Mouse (Mus musculus): ENCODE measurements around the gene Slc25a25. TPM values are rescaled to one million over a fixed set of nuclear protein-coding genes. Genes with fewer than 3 reads are reported as not detected.

Slc25a25 gene
- polyA plus RNA-seq, 1 experiment from 2014 or later, result 55.0 TPM

DNA sequence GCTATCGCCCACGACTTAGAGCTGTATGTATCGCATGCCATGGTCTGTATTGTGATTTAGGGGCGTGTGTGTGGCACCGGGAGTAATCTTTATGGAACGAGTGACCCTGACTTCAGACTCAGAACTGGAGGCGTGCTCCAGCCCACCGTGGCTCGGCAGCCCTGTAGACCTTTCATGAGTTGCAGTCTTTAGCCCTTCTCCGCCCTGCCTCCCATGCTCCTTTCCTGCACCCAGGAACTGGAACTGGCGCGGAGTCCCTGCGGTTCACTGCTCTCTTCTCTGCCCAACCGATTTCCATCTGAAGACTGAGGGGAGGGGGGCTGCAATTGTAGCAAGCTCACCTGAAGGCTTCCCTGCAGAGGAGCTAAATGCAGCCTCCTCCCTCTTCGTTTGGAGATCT lies 54.5 kb downstream of the Slc25a25 start:
- Histone ChIP-seq H3K27me3 (replicated peaks; ENCODE audit: control insufficient read depth, insufficient read depth, low read length) (no peaks in the 10 kb centered on the region), H3K4me1 (ENCODE audit: control insufficient read depth, insufficient read depth, low read depth, low read length) (peaks cover 17% of the 10 kb centered on the region), H3K9me3 (ENCODE audit: control insufficient read depth, low read length) (no peaks in the 10 kb centered on the region), H3K9ac (ENCODE audit: low read depth, low read length) (peak overlapping the region; percentile 94), H3K27ac (ENCODE audit: low read depth, low read length) (peak overlapping the region; percentile 91), H3K4me2 (ENCODE audit: low read length) (peak overlapping the region; percentile 93), H3K4me3 (ENCODE audit: low read length) (peak overlapping the region; percentile 85), H3K36me3 (ENCODE audit: control insufficient read depth, insufficient read depth, low read length) (peaks cover 5% of the 10 kb centered on the region; the same call in 1 of the 2 replicates)
- no peak for ATAC-seq
- WGBS, result 2% methylated on average over 15 of the region's 15 CpGs

DNA sequence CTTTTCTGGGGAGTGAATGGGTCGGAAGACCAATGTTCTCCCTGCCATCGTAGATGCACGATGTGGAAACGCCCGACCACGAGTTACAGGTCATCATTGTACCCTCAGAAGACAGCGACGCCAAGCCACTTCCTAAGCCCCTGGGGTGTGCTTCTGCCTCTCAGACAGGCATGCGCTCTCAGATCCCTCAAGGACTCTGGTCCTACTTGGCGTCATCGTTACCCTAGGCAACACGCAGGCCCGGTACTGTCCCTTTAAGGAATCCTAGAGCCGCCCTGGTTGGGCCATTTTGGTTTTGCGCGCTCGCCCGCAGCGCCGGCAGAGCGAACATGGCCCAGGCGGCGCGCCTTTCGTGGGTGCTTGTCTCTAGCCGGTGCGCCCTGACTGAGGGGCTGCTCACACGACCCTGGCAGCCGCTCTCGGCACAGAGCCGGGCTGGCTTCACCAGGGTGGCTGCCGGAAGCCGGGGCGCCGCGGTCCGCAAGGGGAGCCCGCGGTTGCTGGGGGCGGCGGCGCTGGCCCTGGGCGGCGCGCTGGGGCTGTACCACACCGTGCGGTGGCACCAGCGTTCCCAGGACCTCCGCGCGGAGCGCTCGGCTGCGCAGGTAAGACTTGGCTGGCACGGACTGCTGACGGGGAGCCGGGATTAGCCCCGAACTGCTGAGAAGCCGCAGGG lies 55.2 kb downstream of the Slc25a25 start:
- peak; percentile 97 for ATAC-seq
- H3K27me3 ChIP-seq (replicated peaks; ENCODE audit: control insufficient read depth, insufficient read depth, low read length), result no peaks in the 10 kb centered on the region
- H3K4me1 ChIP-seq (ENCODE audit: control insufficient read depth, insufficient read depth, low read depth, low read length), result peaks cover 17% of the 10 kb centered on the region
- peak overlapping the region; percentile 85 for H3K4me3 ChIP-seq (ENCODE audit: low read length)
- peaks cover 5% of the 10 kb centered on the region; the same call in 1 of the 2 replicates for H3K36me3 ChIP-seq (ENCODE audit: control insufficient read depth, insufficient read depth, low read length)
- H3K27ac ChIP-seq (ENCODE audit: low read depth, low read length), result peak overlapping the region; percentile 91
- peak overlapping the region; percentile 93 for H3K4me2 ChIP-seq (ENCODE audit: low read length)
- WGBS, result 0% methylated on average over 54 of the region's 59 CpGs
- H3K9ac ChIP-seq (ENCODE audit: low read depth, low read length), result peak overlapping the region; percentile 94
- H3K9me3 ChIP-seq (ENCODE audit: control insufficient read depth, low read length), result no peaks in the 10 kb centered on the region

DNA sequence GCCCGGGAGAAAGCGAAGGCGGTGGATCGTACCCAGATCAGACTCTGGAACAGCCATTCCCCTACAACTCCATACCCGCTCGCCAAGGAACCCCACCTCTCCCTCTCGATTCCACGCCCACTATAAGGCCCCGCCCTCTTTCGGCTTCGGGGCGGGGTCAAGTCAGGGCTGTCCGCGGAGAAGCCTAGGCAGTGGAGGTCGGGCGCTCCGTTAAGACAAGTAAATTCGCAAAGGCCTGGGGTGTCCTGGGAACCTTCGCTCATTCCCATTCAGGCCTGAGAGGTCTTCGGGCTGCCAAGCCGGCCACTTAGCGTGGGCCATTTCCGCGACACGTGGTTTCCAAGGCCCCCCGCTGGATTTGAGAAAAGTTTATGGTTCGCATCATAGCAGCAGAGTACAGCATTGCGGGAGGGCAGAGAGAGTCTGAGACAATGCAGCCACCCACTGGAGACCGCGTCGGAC lies 55.7 kb downstream of the Slc25a25 start, which contains the start of gene Ptges2:
Gene Ptges2 (plus strand): TSS at position 413 of the 462 bp plus-strand sequence.
- peak within 1 kb of the TSS; percentile 94 for H3K9ac ChIP-seq (ENCODE audit: low read depth, low read length)
- H3K36me3 ChIP-seq (ENCODE audit: control insufficient read depth, insufficient read depth, low read length), result 0 out of 2 replicates have a peak, but pooled peaks cover 3% of the 10 kb centered on the region
- H3K27me3 ChIP-seq (replicated peaks; ENCODE audit: control insufficient read depth, insufficient read depth, low read length), result no peaks in the 10 kb centered on the region
- no peaks in the 10 kb centered on the region for H3K9me3 ChIP-seq (ENCODE audit: control insufficient read depth, low read length)
- peaks cover 17% of the 10 kb centered on the region for H3K4me1 ChIP-seq (ENCODE audit: control insufficient read depth, insufficient read depth, low read depth, low read length)
- H3K4me3 ChIP-seq (ENCODE audit: low read length), result peak within 1 kb of the TSS; percentile 85
- peak; percentile 94 for ATAC-seq
- peak within 1 kb of the TSS; percentile 91 for H3K27ac ChIP-seq (ENCODE audit: low read depth, low read length)
- peak within 1 kb of the TSS; percentile 93 for H3K4me2 ChIP-seq (ENCODE audit: low read length)
- WGBS, result under 1% methylated on average over 31 of the region's 31 CpGs

DNA sequence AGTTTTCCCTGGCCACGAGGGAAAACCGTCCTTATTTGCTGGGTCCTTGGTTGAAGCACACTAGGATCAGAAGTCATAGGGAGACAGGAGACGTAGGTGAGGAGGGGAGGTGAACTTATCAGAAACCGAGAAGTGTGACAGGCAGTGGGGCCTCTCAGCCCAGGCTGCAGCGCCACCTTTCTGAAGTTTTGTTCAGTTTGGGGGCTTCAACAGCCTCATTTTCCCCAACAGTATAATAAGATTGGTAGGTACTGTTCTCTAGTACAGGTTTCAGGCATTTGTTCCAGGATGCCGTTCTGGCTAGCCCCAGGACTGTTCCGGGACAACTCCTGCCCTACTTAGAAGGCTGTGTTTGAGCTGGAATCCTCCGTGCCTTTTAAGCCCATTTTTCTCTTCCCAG lies 56.3 kb downstream of the Slc25a25 start:
- Histone ChIP-seq H3K4me1 (ENCODE audit: control insufficient read depth, insufficient read depth, low read depth, low read length) (peaks cover 17% of the 10 kb centered on the region), H3K9me3 (ENCODE audit: control insufficient read depth, low read length) (no peaks in the 10 kb centered on the region), H3K4me2 (ENCODE audit: low read length) (peak overlapping the region; percentile 93), H3K9ac (ENCODE audit: low read depth, low read length) (peak overlapping the region; percentile 94), H3K36me3 (ENCODE audit: control insufficient read depth, insufficient read depth, low read length) (no peaks in the 10 kb centered on the region), H3K27ac (ENCODE audit: low read depth, low read length) (peak overlapping the region; percentile 91), H3K27me3 (replicated peaks; ENCODE audit: control insufficient read depth, insufficient read depth, low read length) (no peaks in the 10 kb centered on the region), H3K4me3 (ENCODE audit: low read length) (peak overlapping the region; percentile 85)
- WGBS, result 4% methylated on average over 8 of the region's 8 CpGs
- ATAC-seq, result no peak

DNA sequence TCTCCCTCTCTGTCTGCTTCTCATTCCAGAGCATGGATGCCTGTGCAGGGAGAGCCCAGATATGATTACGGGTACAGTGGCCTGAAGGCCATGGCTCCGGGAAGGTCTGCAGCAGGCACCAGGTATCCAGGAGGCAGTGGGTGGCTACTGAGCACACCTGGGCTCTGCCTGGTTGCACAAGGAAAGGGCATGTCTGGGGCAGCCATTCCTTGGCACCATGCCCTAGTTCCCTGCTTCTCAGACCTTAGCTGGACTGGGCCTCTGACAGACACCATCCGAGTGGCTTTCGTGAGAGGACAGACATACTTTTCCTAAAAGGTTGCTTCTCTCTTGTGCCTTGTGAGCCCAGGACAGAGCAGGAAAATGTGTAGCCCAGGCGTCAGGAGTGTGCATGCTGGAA lies 59.2 kb downstream of the Slc25a25 start:
- H3K27ac ChIP-seq (ENCODE audit: low read depth, low read length), result no peak overlapping the region
- H3K9ac ChIP-seq (ENCODE audit: low read depth, low read length), result no peak overlapping the region
- no peak overlapping the region for H3K4me3 ChIP-seq (ENCODE audit: low read length)
- WGBS, result 81% methylated on average over 5 of the region's 5 CpGs
- H3K9me3 ChIP-seq (ENCODE audit: control insufficient read depth, low read length), result no peaks in the 10 kb centered on the region
- H3K4me1 ChIP-seq (ENCODE audit: control insufficient read depth, insufficient read depth, low read depth, low read length), result peaks cover 7% of the 10 kb centered on the region
- H3K27me3 ChIP-seq (replicated peaks; ENCODE audit: control insufficient read depth, insufficient read depth, low read length), result no peaks in the 10 kb centered on the region
- ATAC-seq, result no peak
- no peaks in the 10 kb centered on the region for H3K36me3 ChIP-seq (ENCODE audit: control insufficient read depth, insufficient read depth, low read length)
- no peak overlapping the region for H3K4me2 ChIP-seq (ENCODE audit: low read length)

DNA sequence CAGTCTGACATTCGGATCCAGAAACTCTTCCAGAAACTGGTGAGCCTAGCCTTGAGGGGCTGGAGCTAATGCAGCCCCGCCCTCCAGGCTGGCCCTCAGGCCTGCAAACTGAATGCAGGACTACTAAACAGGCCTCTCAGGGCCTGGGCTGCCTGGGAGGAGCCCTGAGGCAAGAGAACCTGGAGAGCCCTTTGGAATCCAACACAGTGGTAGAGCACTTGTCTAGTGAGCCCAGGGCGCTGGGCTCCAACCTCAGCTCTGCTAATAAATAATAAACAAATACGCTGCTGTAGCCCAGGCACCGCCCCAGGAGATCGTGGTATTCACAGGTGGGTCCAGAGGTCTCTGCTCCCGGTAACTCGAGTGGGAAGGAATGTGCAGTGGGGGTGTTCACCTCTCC lies 60.4 kb downstream of the Slc25a25 start:
- no peak overlapping the region for H3K4me3 ChIP-seq (ENCODE audit: low read length)
- H3K27ac ChIP-seq (ENCODE audit: low read depth, low read length), result no peak overlapping the region
- no peak for ATAC-seq
- H3K27me3 ChIP-seq (replicated peaks; ENCODE audit: control insufficient read depth, insufficient read depth, low read length), result no peaks in the 10 kb centered on the region
- no peaks in the 10 kb centered on the region for H3K9me3 ChIP-seq (ENCODE audit: control insufficient read depth, low read length)
- H3K4me2 ChIP-seq (ENCODE audit: low read length), result no peak overlapping the region
- peaks cover 3% of the 10 kb centered on the region; the same call in 1 of the 2 replicates for H3K4me1 ChIP-seq (ENCODE audit: control insufficient read depth, insufficient read depth, low read depth, low read length)
- no peak overlapping the region for H3K9ac ChIP-seq (ENCODE audit: low read depth, low read length)
- H3K36me3 ChIP-seq (ENCODE audit: control insufficient read depth, insufficient read depth, low read length), result no peaks in the 10 kb centered on the region
- 74% methylated on average over 8 of the region's 8 CpGs for WGBS

DNA sequence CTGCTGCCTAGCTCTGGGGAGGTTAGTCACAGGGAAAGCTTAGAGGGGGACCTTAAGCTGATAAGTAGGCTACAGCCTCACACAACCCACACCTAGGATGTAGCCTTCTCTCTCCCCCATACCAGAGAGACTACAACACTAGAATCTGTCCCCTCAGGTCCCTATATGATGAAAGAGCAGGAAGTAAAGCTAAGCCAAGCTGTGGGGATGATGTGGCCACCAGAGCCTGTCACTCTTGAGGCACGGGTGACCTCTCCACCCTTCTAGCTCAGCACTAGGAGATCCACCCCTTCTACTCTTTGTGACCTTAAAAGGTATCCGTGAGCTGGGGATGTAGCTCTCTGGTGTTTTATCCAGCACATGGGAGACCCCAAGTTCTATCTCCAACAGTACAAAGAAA lies 62.1 kb downstream of the Slc25a25 start:
- Histone ChIP-seq H3K27me3 (replicated peaks; ENCODE audit: control insufficient read depth, insufficient read depth, low read length) (no peaks in the 10 kb centered on the region), H3K9me3 (ENCODE audit: control insufficient read depth, low read length) (no peaks in the 10 kb centered on the region), H3K36me3 (ENCODE audit: control insufficient read depth, insufficient read depth, low read length) (no peaks in the 10 kb centered on the region), H3K27ac (ENCODE audit: low read depth, low read length) (no peak overlapping the region), H3K4me1 (ENCODE audit: control insufficient read depth, insufficient read depth, low read depth, low read length) (no peaks in the 10 kb centered on the region), H3K4me2 (ENCODE audit: low read length) (no peak overlapping the region), H3K4me3 (ENCODE audit: low read length) (no peak overlapping the region), H3K9ac (ENCODE audit: low read depth, low read length) (no peak overlapping the region)
- 77% methylated on average over 2 of the region's 2 CpGs for WGBS
- no peak for ATAC-seq

DNA sequence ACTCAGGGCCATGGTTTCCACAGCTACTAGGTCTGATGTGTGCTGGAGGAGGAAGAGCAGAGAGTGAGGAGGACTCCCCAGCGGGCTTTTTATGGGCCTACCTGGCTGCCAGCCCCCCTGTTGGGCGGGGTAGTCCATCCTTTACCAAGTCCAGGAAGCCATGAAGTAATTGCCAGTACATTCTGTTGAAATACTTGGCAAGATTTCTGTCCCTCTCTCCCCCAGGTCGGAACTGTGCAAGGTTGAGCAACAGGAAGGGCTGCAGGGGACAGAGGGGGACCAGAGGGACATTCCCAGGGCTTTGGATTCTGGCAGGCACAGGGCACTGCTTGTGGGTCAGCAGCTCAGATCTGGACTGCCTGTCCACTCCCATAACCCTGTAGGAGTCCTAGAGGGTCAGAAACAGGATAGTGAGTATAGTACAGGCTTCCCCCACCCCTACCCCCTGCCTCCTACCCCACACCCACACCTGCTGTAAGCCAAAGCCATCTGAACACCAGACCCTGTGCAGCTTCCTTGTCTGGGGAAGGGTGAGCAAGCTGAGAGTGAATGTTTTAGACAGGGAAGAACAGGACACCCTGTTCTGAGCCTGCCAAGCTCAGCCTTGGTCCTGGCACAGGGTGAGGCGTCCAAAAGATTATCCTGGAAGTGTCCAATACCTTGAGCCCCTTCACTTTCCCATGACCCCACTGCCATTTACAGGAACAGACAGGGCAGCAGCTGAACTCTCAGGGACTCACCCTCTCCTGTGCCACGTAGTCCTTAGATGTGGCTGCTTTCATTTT lies 63.3 kb downstream of the Slc25a25 start, which contains the start of gene Lcn2:
Gene Lcn2 (minus strand): TSS at position 547 of the 785 bp plus-strand sequence.
- Histone ChIP-seq H3K4me3 (ENCODE audit: low read length) (no peak within 1 kb of the TSS), H3K9ac (ENCODE audit: low read depth, low read length) (no peak within 1 kb of the TSS), H3K27me3 (replicated peaks; ENCODE audit: control insufficient read depth, insufficient read depth, low read length) (no peaks in the 10 kb centered on the region), H3K9me3 (ENCODE audit: control insufficient read depth, low read length) (no peaks in the 10 kb centered on the region), H3K36me3 (ENCODE audit: control insufficient read depth, insufficient read depth, low read length) (no peaks in the 10 kb centered on the region), H3K4me2 (ENCODE audit: low read length) (no peak within 1 kb of the TSS), H3K4me1 (ENCODE audit: control insufficient read depth, insufficient read depth, low read depth, low read length) (no peaks in the 10 kb centered on the region), H3K27ac (ENCODE audit: low read depth, low read length) (no peak within 1 kb of the TSS)
- WGBS, result 69% methylated on average over 5 of the region's 5 CpGs
- ATAC-seq, result no peak

DNA sequence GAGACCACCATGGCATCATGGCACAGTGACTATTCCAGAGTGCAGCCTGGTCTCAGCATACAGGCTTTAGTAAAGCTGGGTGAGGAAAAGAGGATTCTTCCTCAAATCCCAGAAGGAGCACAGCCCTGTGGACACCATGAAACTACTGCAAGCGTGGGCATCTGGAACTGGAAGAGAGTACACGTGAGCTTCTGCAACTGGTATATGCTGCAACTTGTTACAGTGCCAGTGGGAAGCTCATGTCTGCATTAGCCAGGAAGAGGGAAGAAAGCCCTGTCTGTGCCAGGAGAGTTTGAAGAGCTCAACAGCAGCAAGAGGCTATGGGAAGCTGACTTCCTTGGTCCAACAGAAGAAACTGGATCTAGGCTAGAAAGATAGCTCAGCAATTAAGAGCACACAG lies 68.6 kb downstream of the Slc25a25 start:
- Histone ChIP-seq H3K4me1 (ENCODE audit: control insufficient read depth, insufficient read depth, low read depth, low read length) (peaks cover 11% of the 10 kb centered on the region), H3K9me3 (ENCODE audit: control insufficient read depth, low read length) (no peaks in the 10 kb centered on the region), H3K4me2 (ENCODE audit: low read length) (no peak overlapping the region), H3K36me3 (ENCODE audit: control insufficient read depth, insufficient read depth, low read length) (peaks cover 17% of the 10 kb centered on the region), H3K27ac (ENCODE audit: low read depth, low read length) (no peak overlapping the region), H3K27me3 (replicated peaks; ENCODE audit: control insufficient read depth, insufficient read depth, low read length) (no peaks in the 10 kb centered on the region), H3K9ac (ENCODE audit: low read depth, low read length) (no peak overlapping the region), H3K4me3 (ENCODE audit: low read length) (no peak overlapping the region)
- ATAC-seq, result no peak
- 82% methylated on average over 2 of the region's 2 CpGs for WGBS

Data from hindbrain, embryonic 16.5 days (tissue).